Mouse (Mus musculus): ENCODE results near the gene Gm49387.

Gene Gm49387

GRCm38 (mm10) chr14:31576846-31577697 is 63.6 kb downstream of the Gm49387 start:
- no peak for DNase-seq (ENCODE audit: low read depth, low spot score)

GRCm38 (mm10) chr14:31575866-31576265 is 64.8 kb downstream of the Gm49387 start:
- DNase-seq (ENCODE audit: low read depth, low spot score): no peak

GRCm38 (mm10) chr14:31574903-31575665 is 65.6 kb downstream of the Gm49387 start:
- DNase-seq (ENCODE audit: low read depth, low spot score): no peak

GRCm38 (mm10) chr14:31572561-31573175 is 68.0 kb downstream of the Gm49387 start:
- no peak for DNase-seq (ENCODE audit: low read depth, low spot score)

- DNase-seq (ENCODE audit: low read depth, low spot score): no peak
Observed at GRCm38 (mm10) chr14:31571419-31571818, 69.3 kb downstream of the Gm49387 start.

GRCm38 (mm10) chr14:31570131-31570951 is 70.3 kb downstream of the Gm49387 start:
- DNase-seq (ENCODE audit: low read depth, low spot score): no peak

- no peak for DNase-seq (ENCODE audit: low read depth, low spot score)
Observed at GRCm38 (mm10) chr14:31569151-31569631, 71.5 kb downstream of the Gm49387 start.

- DNase-seq (ENCODE audit: low read depth, low spot score): no peak
Observed at GRCm38 (mm10) chr14:31565478-31566212, 75.0 kb downstream of the Gm49387 start.

- DNase-seq (ENCODE audit: low read depth, low spot score): peak; percentile 46
Observed at GRCm38 (mm10) chr14:31564452-31565179, 76.1 kb downstream of the Gm49387 start.

- no peak for DNase-seq (ENCODE audit: low read depth, low spot score)
Observed at GRCm38 (mm10) chr14:31560886-31561285, 79.8 kb downstream of the Gm49387 start.

- DNase-seq (ENCODE audit: low read depth, low spot score): no peak
Observed at GRCm38 (mm10) chr14:31559216-31559615, 81.5 kb downstream of the Gm49387 start.

- no peak for DNase-seq (ENCODE audit: low read depth, low spot score)
Observed at GRCm38 (mm10) chr14:31557784-31558183, 82.9 kb downstream of the Gm49387 start.

- DNase-seq (ENCODE audit: low read depth, low spot score): no peak
Observed at GRCm38 (mm10) chr14:31557273-31557672, 83.4 kb downstream of the Gm49387 start.

- DNase-seq (ENCODE audit: low read depth, low spot score): no peak
Observed at GRCm38 (mm10) chr14:31556526-31557260, 84.0 kb downstream of the Gm49387 start.

- no peak for DNase-seq (ENCODE audit: low read depth, low spot score)
Observed at GRCm38 (mm10) chr14:31555963-31556434, 84.7 kb downstream of the Gm49387 start.

GRCm38 (mm10) chr14:31555021-31555420 is 85.7 kb downstream of the Gm49387 start:
- DNase-seq (ENCODE audit: low read depth, low spot score): no peak

GRCm38 (mm10) chr14:31543885-31544442 is 96.7 kb downstream of the Gm49387 start:
- DNase-seq (ENCODE audit: low read depth, low spot score): no peak

- DNase-seq (ENCODE audit: low read depth, low spot score): no peak
Observed at GRCm38 (mm10) chr14:31537298-31537697, 103.4 kb downstream of the Gm49387 start.

- DNase-seq (ENCODE audit: low read depth, low spot score): no peak
Observed at GRCm38 (mm10) chr14:31532656-31533055, 108.0 kb downstream of the Gm49387 start.
